Mouse (Mus musculus) C2C12 (cell line): ENCODE measurements around the gene Ang.

Experiments
- CTCF ChIP-seq: IDR thresholded peaks from one replicate; pipeline ENCODE4 v1.5.1; 2011; ENCODE audit not compliant: control insufficient read depth, insufficient read depth, insufficient read length
- MAX ChIP-seq: IDR thresholded peaks from one replicate; pipeline ENCODE4 v1.6.1; 2011; ENCODE audit warnings: mild to moderate bottlenecking, control low read depth
- MYOD1 ChIP-seq: IDR thresholded peaks from one replicate; pipeline ENCODE4 v1.6.1; 2011; ENCODE audit warnings: low read depth; ENCODE audit not compliant: control insufficient read depth, insufficient read length
- MYOG ChIP-seq: IDR thresholded peaks from one replicate; pipeline ENCODE4 v1.6.1; 2011; ENCODE audit not compliant: control insufficient read depth, insufficient read length; ENCODE audit errors: extremely low read depth
- USF1 ChIP-seq: IDR thresholded peaks from one replicate; pipeline ENCODE4 v1.6.1; 2011; ENCODE audit warnings: low read depth, mild to moderate bottlenecking, control low read depth, moderate library complexity

GRCm38 (mm10) chr14:51060761-51061160, 30.2 kb upstream of the Ang start:
- TF ChIP-seq CTCF (no peak), MYOD1 (no peak), USF1 (no peak), MAX (no peak), MYOG (no peak)
